Mouse (Mus musculus): ENCODE data around the gene Tbc1d22a. TPM values are rescaled to one million over a fixed set of nuclear protein-coding genes. Genes with fewer than 3 reads are reported as not detected.

The Tbc1d22a gene
- polyA plus RNA-seq, 1 experiment from 2014 or later, result 8.7 TPM

- no peaks in the 10 kb centered on the region for H3K27me3 ChIP-seq (ENCODE audit: control insufficient read depth, insufficient read depth, low read length)
- no peak overlapping the region for H3K9ac ChIP-seq (ENCODE audit: low read length)
- ATAC-seq (ENCODE audit: low FRiP score, low TSS enrichment), result no peak
- H3K4me3 ChIP-seq (ENCODE audit: low read depth, low read length), result no peak overlapping the region
- 75% methylated on average over 5 of the region's 5 CpGs for WGBS
- no peaks in the 10 kb centered on the region for H3K9me3 ChIP-seq (ENCODE audit: control insufficient read depth, low read length)
- H3K4me1 ChIP-seq (replicated peaks; ENCODE audit: control insufficient read depth, insufficient read depth), result no peaks in the 10 kb centered on the region
- no peak for DNase-seq (ENCODE audit: low spot score)
- no peak overlapping the region for H3K27ac ChIP-seq (replicated peaks)
- no peak for TF ChIP-seq EP300 (optimal IDR thresholded peaks at IDR 0.05)
- TF ChIP-seq CTCF (IDR thresholded peaks at IDR 0.05; ENCODE audit: low read depth), result no peak
- H3K36me3 ChIP-seq (ENCODE audit: control insufficient read depth, insufficient read depth, low read length), result no peaks in the 10 kb centered on the region
- H3K4me2 ChIP-seq (replicated peaks; ENCODE audit: low read depth), result no peak overlapping the region
Measured at GRCm38 (mm10) chr15:86404866-86405265, 190.6 kb downstream of the Tbc1d22a start.

DNA sequence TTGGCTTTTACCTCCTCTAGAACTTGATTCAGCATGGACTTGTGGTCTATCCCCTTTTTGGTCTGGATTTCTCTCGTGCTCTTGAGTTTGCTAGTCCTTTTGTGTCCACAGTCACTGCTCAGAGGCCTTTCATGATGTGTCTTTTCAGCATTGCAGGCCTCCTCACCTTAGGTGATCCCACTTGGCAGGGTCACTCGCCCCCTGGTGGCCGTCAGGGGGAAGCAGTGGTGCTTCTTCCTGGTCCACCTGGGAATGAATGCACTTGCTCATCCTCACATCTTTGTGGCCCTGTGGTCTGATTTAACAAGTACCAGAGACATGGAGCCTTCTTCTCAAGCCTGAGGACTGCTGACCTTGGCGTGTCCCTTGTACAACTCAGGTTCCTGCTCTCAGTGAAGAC, 191.3 kb downstream of the Tbc1d22a start:
- Histone ChIP-seq H3K4me2 (replicated peaks; ENCODE audit: low read depth) (no peak overlapping the region), H3K9ac (ENCODE audit: low read length) (no peak overlapping the region), H3K27me3 (ENCODE audit: control insufficient read depth, insufficient read depth, low read length) (no peaks in the 10 kb centered on the region), H3K9me3 (ENCODE audit: control insufficient read depth, low read length) (no peaks in the 10 kb centered on the region), H3K4me1 (replicated peaks; ENCODE audit: control insufficient read depth, insufficient read depth) (no peaks in the 10 kb centered on the region), H3K27ac (replicated peaks) (no peak overlapping the region), H3K36me3 (ENCODE audit: control insufficient read depth, insufficient read depth, low read length) (no peaks in the 10 kb centered on the region), H3K4me3 (ENCODE audit: low read depth, low read length) (no peak overlapping the region)
- DNase-seq (ENCODE audit: low spot score), result peak; percentile 52
- ATAC-seq (ENCODE audit: low FRiP score, low TSS enrichment), result no peak
- WGBS, result 18% methylated on average over 4 of the region's 4 CpGs
- TF ChIP-seq CTCF (IDR thresholded peaks at IDR 0.05; ENCODE audit: low read depth), result peak; percentile 90
- TF ChIP-seq EP300 (optimal IDR thresholded peaks at IDR 0.05), result no peak

DNA sequence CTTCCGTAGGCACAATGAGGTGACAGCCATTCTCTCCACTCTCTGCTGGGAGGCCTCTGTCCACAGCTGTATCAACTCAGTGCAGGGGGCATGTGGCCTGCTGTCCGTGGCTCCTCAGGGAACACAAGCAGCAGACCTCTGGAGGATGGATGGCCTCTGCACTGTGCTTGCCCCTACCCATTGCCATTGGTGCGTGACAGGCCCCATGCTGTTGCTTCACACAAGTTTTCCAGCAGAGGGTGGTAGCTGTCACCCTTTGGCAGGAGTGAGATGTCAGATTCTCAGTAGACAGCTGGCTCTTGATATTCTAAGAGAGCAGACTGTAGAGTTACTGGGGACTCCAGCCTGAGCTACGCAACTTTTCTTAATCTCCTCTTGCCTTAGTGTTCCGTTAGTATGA, 195.1 kb downstream of the Tbc1d22a start:
- Histone ChIP-seq H3K4me2 (replicated peaks; ENCODE audit: low read depth) (no peak overlapping the region), H3K4me3 (ENCODE audit: low read depth, low read length) (no peak overlapping the region), H3K36me3 (ENCODE audit: control insufficient read depth, insufficient read depth, low read length) (no peaks in the 10 kb centered on the region), H3K27me3 (ENCODE audit: control insufficient read depth, insufficient read depth, low read length) (no peaks in the 10 kb centered on the region), H3K27ac (replicated peaks) (no peak overlapping the region), H3K9ac (ENCODE audit: low read length) (no peak overlapping the region), H3K4me1 (replicated peaks; ENCODE audit: control insufficient read depth, insufficient read depth) (no peaks in the 10 kb centered on the region), H3K9me3 (ENCODE audit: control insufficient read depth, low read length) (no peaks in the 10 kb centered on the region)
- DNase-seq (ENCODE audit: low spot score) (no peak), ATAC-seq (ENCODE audit: low FRiP score, low TSS enrichment) (no peak)
- WGBS, result 70% methylated on average over 5 of the region's 5 CpGs
- TF ChIP-seq EP300 (optimal IDR thresholded peaks at IDR 0.05) (no peak), CTCF (IDR thresholded peaks at IDR 0.05; ENCODE audit: low read depth) (peak; percentile 62)

DNA sequence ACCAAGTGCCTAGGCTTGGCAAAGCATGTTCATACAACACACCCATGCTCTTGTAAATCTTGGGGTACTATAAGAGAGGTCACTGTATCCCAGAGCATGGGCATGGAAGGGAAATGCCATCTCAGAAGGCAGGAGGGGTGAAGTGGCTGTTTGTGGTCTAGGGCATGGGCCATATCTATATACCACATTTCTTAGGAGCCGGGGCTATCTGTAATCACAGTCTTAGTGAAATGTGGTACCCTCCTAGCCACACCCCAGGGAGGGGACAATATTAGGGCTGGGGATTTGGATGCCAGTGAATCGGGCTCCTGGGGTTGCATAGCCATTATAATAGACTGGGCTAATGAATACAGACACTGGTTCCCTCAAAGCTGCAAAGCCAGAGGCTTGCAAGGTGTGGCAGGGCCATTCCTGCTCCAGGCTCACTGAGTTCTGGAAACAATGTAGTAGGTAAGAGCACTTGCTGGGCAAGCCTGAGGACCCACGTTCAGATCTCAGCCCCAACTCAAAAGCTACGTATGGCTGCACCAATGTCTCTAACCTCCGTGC, 197.3 kb downstream of the Tbc1d22a start:
- no peaks in the 10 kb centered on the region for H3K4me1 ChIP-seq (replicated peaks; ENCODE audit: control insufficient read depth, insufficient read depth)
- no peak overlapping the region for H3K9ac ChIP-seq (ENCODE audit: low read length)
- no peak for DNase-seq (ENCODE audit: low spot score)
- H3K27ac ChIP-seq (replicated peaks), result no peak overlapping the region
- H3K27me3 ChIP-seq (ENCODE audit: control insufficient read depth, insufficient read depth, low read length), result no peaks in the 10 kb centered on the region
- no peak overlapping the region for H3K4me2 ChIP-seq (replicated peaks; ENCODE audit: low read depth)
- no peak for ATAC-seq (ENCODE audit: low FRiP score, low TSS enrichment)
- 79% methylated on average over 5 of the region's 5 CpGs for WGBS
- H3K36me3 ChIP-seq (ENCODE audit: control insufficient read depth, insufficient read depth, low read length), result no peaks in the 10 kb centered on the region
- no peaks in the 10 kb centered on the region for H3K9me3 ChIP-seq (ENCODE audit: control insufficient read depth, low read length)
- no peak for TF ChIP-seq CTCF (IDR thresholded peaks at IDR 0.05; ENCODE audit: low read depth)
- no peak for TF ChIP-seq EP300 (optimal IDR thresholded peaks at IDR 0.05)
- no peak overlapping the region for H3K4me3 ChIP-seq (ENCODE audit: low read depth, low read length)

GRCm38 (mm10) chr15:86415951-86416350, 201.7 kb downstream of the Tbc1d22a start:
- H3K4me3 ChIP-seq (ENCODE audit: low read depth, low read length), result no peak overlapping the region
- H3K9ac ChIP-seq (ENCODE audit: low read length), result no peak overlapping the region
- ATAC-seq (ENCODE audit: low FRiP score, low TSS enrichment) (no peak), DNase-seq (ENCODE audit: low spot score) (no peak)
- H3K27ac ChIP-seq (replicated peaks), result no peak overlapping the region
- H3K4me2 ChIP-seq (replicated peaks; ENCODE audit: low read depth), result no peak overlapping the region
- no peaks in the 10 kb centered on the region for H3K9me3 ChIP-seq (ENCODE audit: control insufficient read depth, low read length)
- no peak for TF ChIP-seq EP300 (optimal IDR thresholded peaks at IDR 0.05)
- no peak for TF ChIP-seq CTCF (IDR thresholded peaks at IDR 0.05; ENCODE audit: low read depth)
- no peaks in the 10 kb centered on the region for H3K4me1 ChIP-seq (replicated peaks; ENCODE audit: control insufficient read depth, insufficient read depth)
- 79% methylated on average over 6 of the region's 6 CpGs for WGBS
- no peaks in the 10 kb centered on the region for H3K36me3 ChIP-seq (ENCODE audit: control insufficient read depth, insufficient read depth, low read length)
- H3K27me3 ChIP-seq (ENCODE audit: control insufficient read depth, insufficient read depth, low read length), result no peaks in the 10 kb centered on the region

DNA sequence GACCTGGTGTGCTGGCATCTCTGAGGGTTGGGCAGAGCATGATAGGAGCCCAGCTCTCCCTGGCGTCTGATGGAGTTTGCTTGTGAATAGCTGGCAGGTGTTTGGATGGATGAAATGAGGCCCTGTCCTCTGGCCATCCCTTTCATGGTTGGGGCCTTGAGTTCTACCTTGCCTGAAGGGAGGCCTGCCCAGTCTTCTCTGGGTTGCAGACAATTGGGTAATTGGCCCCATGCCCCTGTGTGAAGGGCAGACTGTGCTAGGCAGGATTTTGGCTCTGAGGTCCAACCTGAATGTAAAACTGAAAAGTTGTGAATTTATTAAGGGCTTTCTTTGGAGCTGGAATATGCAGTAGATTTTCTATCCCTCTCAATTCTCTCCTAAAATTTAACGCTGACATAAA, 204.2 kb downstream of the Tbc1d22a start:
- DNase-seq (ENCODE audit: low spot score) (no peak), ATAC-seq (ENCODE audit: low FRiP score, low TSS enrichment) (no peak)
- TF ChIP-seq EP300 (optimal IDR thresholded peaks at IDR 0.05) (no peak), CTCF (IDR thresholded peaks at IDR 0.05; ENCODE audit: low read depth) (no peak)
- Histone ChIP-seq H3K27me3 (ENCODE audit: control insufficient read depth, insufficient read depth, low read length) (no peaks in the 10 kb centered on the region), H3K4me1 (replicated peaks; ENCODE audit: control insufficient read depth, insufficient read depth) (no peaks in the 10 kb centered on the region), H3K9ac (ENCODE audit: low read length) (no peak overlapping the region), H3K9me3 (ENCODE audit: control insufficient read depth, low read length) (no peaks in the 10 kb centered on the region), H3K27ac (replicated peaks) (no peak overlapping the region), H3K4me2 (replicated peaks; ENCODE audit: low read depth) (no peak overlapping the region), H3K36me3 (ENCODE audit: control insufficient read depth, insufficient read depth, low read length) (no peaks in the 10 kb centered on the region), H3K4me3 (ENCODE audit: low read depth, low read length) (no peak overlapping the region)
- WGBS, result 88% methylated on average over 2 of the region's 2 CpGs
